Mouse (Mus musculus): ENCODE data around the gene Smpd2. TPM values are rescaled to one million over a fixed set of nuclear protein-coding genes. Genes with fewer than 3 reads are reported as not detected.

Gene Smpd2
- total RNA-seq (2021), result 27.2 and 36.3 TPM in 2 replicates
- long read RNA-seq, transcript Smpd2-201 (10 exons, 1,602 nt), result major isoform, 41 of 50 reads
- long read RNA-seq, partial matches to known transcripts, result 0 of 50 reads
- long read RNA-seq, other reads (novel, unspliced or antisense), result 8 of 50 reads

GRCm38 (mm10) chr10:41489708-41490517 is at the start of gene Smpd2, which contains the start of gene Ppil6:
TSS of gene Smpd2 (minus strand) at chr10:41490369.
TSS of gene Ppil6 (plus strand) at chr10:41490439.
- DNase-seq, result peak; percentile 95

DNA sequence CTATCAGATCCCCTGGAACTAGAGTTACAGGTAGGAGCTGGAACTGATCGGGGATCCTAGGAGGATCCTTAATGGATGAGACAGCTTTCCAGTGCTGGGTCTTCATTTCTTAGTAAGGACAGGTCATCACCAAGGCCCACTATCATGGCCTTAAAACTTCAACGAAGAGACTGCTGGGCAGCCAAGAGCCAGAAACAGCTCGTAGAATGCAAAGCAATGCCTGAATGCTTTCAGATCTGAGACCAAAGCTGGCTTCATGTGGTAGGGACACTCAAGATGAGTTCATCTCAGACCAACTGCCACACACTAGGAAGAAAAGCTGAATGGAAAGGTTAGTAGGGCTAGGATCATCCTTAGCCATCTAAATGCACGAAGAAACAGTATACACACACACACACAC is 48.8 kb upstream of the Smpd2 start:
- no peak for DNase-seq

DNA sequence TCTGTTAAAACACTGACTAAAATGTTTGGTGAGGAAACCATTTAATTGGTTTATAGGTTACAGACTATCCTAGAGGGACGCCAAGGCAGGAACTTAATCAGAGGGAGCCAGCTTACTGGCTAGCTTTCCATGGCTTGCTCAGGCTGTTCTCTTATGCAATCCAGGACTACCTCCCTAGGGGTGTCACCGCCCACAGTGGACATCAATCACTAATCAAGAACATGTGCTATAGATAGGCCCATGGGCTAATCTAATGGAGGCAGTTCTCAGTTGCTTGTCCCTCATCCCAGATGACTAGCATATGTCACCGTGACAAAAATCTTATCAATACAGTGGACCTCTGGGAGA is 47.8 kb upstream of the Smpd2 start:
- DNase-seq, result no peak

DNA sequence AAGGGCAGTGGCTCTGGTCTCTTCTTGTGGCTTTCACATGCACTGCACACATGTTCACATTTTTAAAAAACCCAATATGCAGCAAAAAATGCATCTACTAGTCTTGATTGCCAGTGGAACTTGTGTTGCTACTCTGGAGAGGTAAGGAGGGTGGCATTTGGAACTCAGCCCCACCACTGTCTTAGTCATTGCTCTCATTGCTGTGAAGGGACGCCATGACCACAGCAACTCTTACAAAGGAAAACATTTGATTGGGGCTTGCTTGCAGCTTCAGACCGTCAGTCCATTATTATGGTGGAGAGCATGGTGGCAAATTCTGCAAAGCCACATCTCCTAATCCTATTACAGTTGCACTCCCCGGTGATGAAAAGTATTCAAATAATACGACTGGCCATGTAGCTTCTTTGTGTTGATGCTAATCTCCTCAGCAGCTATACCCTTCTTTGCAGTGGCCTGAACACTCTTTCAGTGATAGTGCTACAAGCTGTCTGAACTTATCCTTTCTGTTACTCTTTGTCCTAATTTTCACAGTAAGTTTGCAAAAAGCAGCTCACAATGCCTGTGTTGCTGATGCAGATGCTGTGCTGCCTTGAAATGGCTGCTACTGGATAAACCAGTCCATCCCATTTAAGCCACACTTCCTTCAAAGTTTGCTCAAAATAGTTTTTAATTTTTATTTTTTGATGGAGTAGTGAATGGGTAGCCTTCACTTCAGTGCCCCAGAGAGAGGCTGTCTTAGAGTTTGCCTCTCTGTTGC is 47.2 kb upstream of the Smpd2 start:
- DNase-seq, result no peak

DNA sequence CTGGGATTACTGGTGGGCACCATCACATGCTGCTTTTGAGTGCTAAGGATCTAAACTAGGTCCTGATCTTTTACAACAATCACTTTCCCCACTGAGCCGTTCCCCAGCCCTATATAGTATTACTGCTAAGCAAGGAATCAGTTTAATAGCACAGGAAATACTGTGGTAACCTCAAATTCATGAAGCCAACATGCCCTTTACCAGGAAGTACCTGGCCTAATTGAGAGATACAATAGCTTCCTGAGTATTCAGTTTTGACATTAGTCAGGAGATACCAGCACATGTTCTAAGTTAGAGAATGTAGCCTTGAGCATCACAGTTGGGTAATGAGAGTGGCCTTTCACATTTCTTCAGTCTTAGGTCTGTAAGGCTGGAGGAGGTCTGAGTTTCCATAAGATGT is 46.5 kb upstream of the Smpd2 start:
- DNase-seq, result no peak

GRCm38 (mm10) chr10:41535991-41536390 is 45.8 kb upstream of the Smpd2 start:
- no peak for DNase-seq

DNA sequence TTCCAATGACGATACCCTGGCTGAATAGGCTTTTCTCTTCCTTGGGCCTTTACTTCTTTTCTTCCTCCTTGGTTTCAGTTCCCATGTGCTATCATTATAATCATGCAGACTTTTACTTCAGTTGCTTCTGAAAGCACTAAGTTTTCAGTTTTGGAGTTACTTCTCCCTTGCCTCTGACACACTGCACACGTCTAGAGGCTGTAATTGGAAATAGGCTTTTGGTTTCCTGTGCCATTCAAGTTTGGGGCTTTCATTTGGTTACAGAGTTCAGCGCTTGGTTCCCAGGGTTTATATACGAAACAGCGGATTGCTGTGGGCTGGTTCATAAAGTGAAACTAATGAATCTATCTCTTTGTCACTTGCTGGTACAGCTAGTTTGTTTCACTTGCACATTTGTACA is 39.8 kb upstream of the Smpd2 start:
- DNase-seq, result no peak

GRCm38 (mm10) chr10:41525696-41526095 is 35.5 kb upstream of the Smpd2 start:
- no peak for DNase-seq

DNA sequence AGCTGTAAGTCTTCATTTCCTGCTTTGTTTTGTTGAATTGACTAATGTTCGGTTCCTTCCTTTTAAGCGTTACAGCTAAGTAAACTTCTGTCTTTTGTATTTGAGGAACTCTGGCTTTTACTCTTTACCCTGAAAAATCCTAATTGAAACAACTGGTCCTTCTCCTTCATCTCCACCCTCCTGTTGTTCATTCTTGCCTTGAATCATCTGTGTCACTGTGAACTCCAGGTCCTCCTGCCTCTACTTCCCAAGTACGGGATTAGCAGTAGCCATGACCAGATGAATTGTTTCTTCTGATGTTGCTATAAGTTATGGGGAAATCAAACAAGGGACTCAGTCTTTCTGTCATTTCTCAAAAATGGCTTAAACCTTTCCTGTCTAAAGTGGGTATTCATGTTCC is 33.2 kb upstream of the Smpd2 start:
- DNase-seq, result no peak

- DNase-seq, result no peak
These were observed 30.2 kb upstream of the Smpd2 start for GRCm38 (mm10) chr10:41520410-41520673.

DNA sequence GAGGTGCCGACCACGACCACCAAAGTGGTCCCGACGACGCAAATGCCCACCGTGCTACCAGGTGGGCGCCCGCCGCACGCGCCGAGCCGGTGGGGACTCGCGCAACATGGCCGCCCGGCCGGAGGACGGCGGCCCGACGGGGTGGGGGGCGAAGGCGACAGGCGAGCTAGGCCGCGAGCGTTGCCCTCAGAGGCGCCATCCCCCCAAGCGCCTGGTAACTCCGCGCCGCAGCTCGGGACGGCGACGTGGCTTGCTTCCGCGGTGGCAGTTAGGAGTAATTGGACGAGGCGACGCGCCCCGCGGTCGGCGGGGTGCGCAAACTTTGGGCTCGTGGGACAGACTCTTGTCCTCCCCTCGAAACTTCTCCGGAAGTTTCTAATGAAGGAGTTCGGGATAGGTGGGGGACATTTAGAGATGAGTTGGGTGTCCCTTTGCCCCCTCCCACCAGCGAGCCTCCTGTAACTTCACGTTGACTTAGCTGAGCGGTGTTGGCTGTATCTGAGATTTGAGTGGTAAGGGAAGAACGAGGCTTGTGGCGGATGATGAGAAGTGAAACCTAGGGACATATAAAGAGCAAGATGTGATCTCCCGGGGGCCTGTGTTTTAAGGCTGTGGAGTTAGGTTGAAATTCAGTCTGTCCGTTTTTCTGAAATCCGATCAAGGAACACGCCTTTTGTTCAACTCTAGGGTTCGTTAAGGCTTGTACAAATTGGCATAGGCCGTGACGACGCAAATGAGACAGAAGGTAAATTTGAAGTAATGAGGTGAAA is 29.7 kb upstream of the Smpd2 start:
- peak; percentile 62 for DNase-seq

GRCm38 (mm10) chr10:41518981-41519618 is 28.9 kb upstream of the Smpd2 start, which contains the start of gene Cd164:
TSS of gene Cd164 (plus strand) at chr10:41519414.
- peak; percentile 93 for DNase-seq

DNA sequence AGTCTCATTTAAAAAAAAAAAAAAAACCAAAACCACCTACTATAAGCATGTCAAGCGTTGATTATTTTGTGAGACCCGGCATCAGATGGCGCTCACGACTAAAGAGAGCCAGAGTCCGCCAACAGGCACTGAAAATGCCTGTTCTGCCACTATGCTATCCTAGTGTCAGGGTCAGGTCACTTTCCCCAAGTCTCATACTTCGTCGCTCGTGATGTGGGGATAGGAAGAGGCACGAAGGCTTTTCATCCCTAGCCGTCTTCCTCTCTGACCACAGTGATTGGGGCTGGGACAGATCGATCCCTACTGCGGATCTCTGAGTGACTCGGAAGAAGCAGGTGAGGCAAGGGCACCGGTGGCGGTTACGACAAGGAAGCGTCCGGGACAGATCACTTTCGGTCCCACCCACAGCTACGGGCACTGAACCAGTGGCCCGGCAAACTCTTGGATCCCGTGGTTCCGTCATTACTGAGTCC is 28.4 kb upstream of the Smpd2 start:
- DNase-seq, result peak; percentile 67

DNA sequence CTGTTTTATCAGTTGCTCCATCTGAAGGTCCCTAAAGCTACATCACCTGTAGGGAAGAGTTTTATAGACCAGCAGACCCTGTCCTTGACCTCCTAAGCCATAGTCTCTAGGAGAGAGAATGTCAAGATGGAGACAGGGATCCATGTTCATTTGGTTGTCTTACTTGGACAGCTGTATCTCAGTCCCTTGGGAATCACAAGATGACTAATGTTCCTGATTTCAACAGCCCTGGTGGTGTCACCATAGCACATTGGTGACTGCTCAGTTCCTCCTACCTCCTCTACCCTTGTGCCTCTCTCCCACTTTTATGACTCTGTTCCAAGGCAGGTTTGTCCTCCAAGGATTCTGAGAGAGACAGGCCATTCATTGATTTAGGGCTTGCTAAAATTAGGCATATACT is 24.8 kb upstream of the Smpd2 start:
- no peak for DNase-seq

- DNase-seq, result no peak
These were observed 24.1 kb upstream of the Smpd2 start for GRCm38 (mm10) chr10:41514301-41514700.

GRCm38 (mm10) chr10:41509160-41509559 is 19.0 kb upstream of the Smpd2 start:
- DNase-seq, result no peak

- peak; percentile 41 for DNase-seq
These were observed 15.3 kb upstream of the Smpd2 start for GRCm38 (mm10) chr10:41505446-41505845.

DNA sequence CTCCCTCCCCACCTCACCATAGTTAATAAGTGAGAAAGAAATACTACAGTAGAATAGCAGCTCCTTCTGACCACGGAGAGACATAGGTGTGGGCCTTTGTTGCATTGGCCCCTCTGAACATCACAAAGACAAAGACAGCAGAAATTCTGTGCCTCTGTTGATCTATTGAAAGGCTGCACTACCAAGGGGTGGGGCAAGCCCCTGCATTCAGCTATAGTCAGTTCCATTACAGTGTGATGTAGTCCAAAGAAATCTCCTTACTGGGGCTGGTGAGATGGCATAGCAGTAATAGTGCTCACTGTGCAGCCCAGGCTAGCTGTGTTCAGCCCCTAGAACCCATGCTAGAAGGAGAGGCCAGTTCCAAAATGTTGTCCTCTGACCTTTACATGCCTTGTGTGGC is 14.8 kb upstream of the Smpd2 start:
- no peak for DNase-seq

DNA sequence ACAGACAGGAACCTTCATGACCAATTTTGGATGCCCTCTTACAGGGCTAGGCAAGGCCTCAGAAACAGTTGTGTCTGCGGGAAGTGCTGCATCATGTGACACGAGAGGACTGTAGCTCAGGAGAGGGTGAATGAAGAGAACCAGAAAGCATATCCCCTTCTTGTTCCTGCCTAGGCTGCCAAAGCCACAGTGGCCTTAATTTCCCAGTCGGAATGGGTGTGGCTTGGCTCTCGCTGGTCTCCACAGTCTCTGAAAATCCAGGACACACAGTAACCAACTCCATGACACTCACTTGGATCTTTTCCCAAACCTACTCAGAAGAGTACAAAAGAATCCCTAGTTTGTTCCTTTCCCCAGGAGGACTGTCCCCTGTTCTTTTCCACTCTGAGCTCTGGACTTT is 10.8 kb upstream of the Smpd2 start:
- DNase-seq, result peak; percentile 39

- DNase-seq, result no peak
These were observed 942 bp upstream of the Smpd2 start for GRCm38 (mm10) chr10:41491111-41491510.

- DNase-seq, result no peak
These were observed 327 bp upstream of the Smpd2 start for GRCm38 (mm10) chr10:41490518-41490873.

GRCm38 (mm10) chr10:41489294-41489693 is 875 bp downstream of the Smpd2 start:
- no peak for DNase-seq

Data from adrenal gland, postnatal 25 days (tissue).